ENCODE assay signal across 28 mouse cellular contexts in genomic region chr11:58634878-58635277, GRCm38 (mm10). TPM values are rescaled to one million over a fixed set of nuclear protein-coding genes. Genes with fewer than 3 reads are reported as not detected.
A peak's percentile ranks its signal among the peaks of the same experiment; 100 is the strongest.
DNase-seq lines count a peak whose midpoint lies in the region; ATAC-seq and TF ChIP-seq lines count a peak whose summit lies in the region.
"Had no signal": no experiment of that assay in that cellular context is flagged by ENCODE, and none has a peak within 500 bp of the region (broad histone marks: within the 10 kb centered on the region; RNA-seq: fewer than 3 reads in every experiment).

No protein-coding gene starts in this region.

- no peak overlapping the region for H3K4me2 ChIP-seq in stomach, embryonic 15.5 days
- H3K4me2 ChIP-seq in stomach, postnatal 0 days (replicated peaks; ENCODE audit: low read depth), result no peak overlapping the region
- H3K4me2 ChIP-seq: embryonic facial prominence, embryonic 12.5 days; forebrain, embryonic 13.5 days; forebrain, embryonic 15.5 days had no signal

- peaks cover 71% of the 10 kb centered on the region for H3K4me1 ChIP-seq in megakaryocyte, embryonic 14.5 days
- no peaks in the 10 kb centered on the region for H3K4me1 ChIP-seq in stomach, embryonic 15.5 days
- no peaks in the 10 kb centered on the region for H3K4me1 ChIP-seq in stomach, postnatal 0 days (replicated peaks; ENCODE audit: control insufficient read depth, insufficient read depth)
- H3K4me1 ChIP-seq: embryonic facial prominence, embryonic 10.5 days; embryonic facial prominence, embryonic 12.5 days; forebrain, embryonic 13.5 days; forebrain, embryonic 15.5 days had no signal

- no peak for ATAC-seq in megakaryocyte, adult 5-6 weeks (ENCODE audit: poor library complexity, severe bottlenecking)
- ATAC-seq in stomach, embryonic 15.5 days (ENCODE audit: insufficient read depth, low FRiP score, low read depth), result peak; percentile 68
- peak; percentile 84 for ATAC-seq in stomach, postnatal 0 days (ENCODE audit: low FRiP score, low TSS enrichment)
- ATAC-seq: activated CD4-positive, CD25-positive, alpha-beta regulatory T cell, adult 4 months; CD4-positive, CD25-positive, alpha-beta regulatory T cell, adult 4 months; forebrain, embryonic 13.5 days; forebrain, embryonic 15.5 days; Patski had no signal

- peak; percentile 64 for DNase-seq in stomach, postnatal 0 days (ENCODE audit: low spot score)
- no peak for DNase-seq in urinary bladder, postnatal 36 days (ENCODE audit: low spot score in 2 of 2)
- DNase-seq in liver, result no peak
- DNase-seq: adrenal gland, adult 8-10 months; adrenal gland, postnatal 14 days; adrenal gland, postnatal 36 days; B cell, adult 2 months; cerebellum, adult 11-12 months; cerebellum, adult 2 months; cerebellum, adult 9-10 months; cerebellum, postnatal 10 days; cerebellum, postnatal 25 days had no signal

- H3K36me3 ChIP-seq in megakaryocyte, embryonic 14.5 days (replicated peaks; ENCODE audit: low read length), result no peaks in the 10 kb centered on the region
- no peaks in the 10 kb centered on the region for H3K36me3 ChIP-seq in stomach, embryonic 15.5 days
- no peaks in the 10 kb centered on the region for H3K36me3 ChIP-seq in stomach, postnatal 0 days (ENCODE audit: control insufficient read depth, insufficient read depth, low read length)
- H3K36me3 ChIP-seq: embryonic facial prominence, embryonic 10.5 days; embryonic facial prominence, embryonic 12.5 days; forebrain, embryonic 15.5 days; G1E had no signal

- H3K9me3 ChIP-seq in megakaryocyte, embryonic 14.5 days, result no peaks in the 10 kb centered on the region
- no peaks in the 10 kb centered on the region for H3K9me3 ChIP-seq in stomach, embryonic 15.5 days
- no peaks in the 10 kb centered on the region for H3K9me3 ChIP-seq in stomach, postnatal 0 days (ENCODE audit: control insufficient read depth, low read length)
- H3K9me3 ChIP-seq: embryonic facial prominence, embryonic 10.5 days; embryonic facial prominence, embryonic 12.5 days; forebrain, embryonic 13.5 days; forebrain, embryonic 15.5 days; G1E had no signal

- H3K4me3 ChIP-seq in megakaryocyte, embryonic 14.5 days (replicated peaks), result peak overlapping the region; percentile 83
- no peak overlapping the region for H3K4me3 ChIP-seq in stomach, embryonic 15.5 days (replicated peaks)
- no peak overlapping the region for H3K4me3 ChIP-seq in stomach, postnatal 0 days (ENCODE audit: low read depth, low read length)
- H3K4me3 ChIP-seq: embryonic facial prominence, embryonic 10.5 days; embryonic facial prominence, embryonic 12.5 days; forebrain, embryonic 13.5 days; forebrain, embryonic 15.5 days had no signal

- H3K27ac ChIP-seq in stomach, embryonic 15.5 days, result no peak overlapping the region
- H3K27ac ChIP-seq in stomach, postnatal 0 days (replicated peaks), result peak overlapping the region; percentile 75
- H3K27ac ChIP-seq: embryonic facial prominence, embryonic 10.5 days; embryonic facial prominence, embryonic 12.5 days; forebrain, embryonic 13.5 days; forebrain, embryonic 15.5 days had no signal

- H3K9ac ChIP-seq in stomach, embryonic 15.5 days, result no peak overlapping the region
- no peak overlapping the region for H3K9ac ChIP-seq in stomach, postnatal 0 days (ENCODE audit: low read length)
- H3K9ac ChIP-seq: embryonic facial prominence, embryonic 12.5 days; forebrain, embryonic 13.5 days; forebrain, embryonic 15.5 days had no signal

- 60% methylated on average over 4 of the region's 4 CpGs for WGBS in stomach, embryonic 15.5 days
- 44% methylated on average over 4 of the region's 4 CpGs for WGBS in stomach, postnatal 0 days

- TF ChIP-seq EP300 in stomach, postnatal 0 days (optimal IDR thresholded peaks at IDR 0.05), result no peak

- no peak for TF ChIP-seq CTCF in stomach, postnatal 0 days (IDR thresholded peaks at IDR 0.05; ENCODE audit: low read depth)

- no peaks in the 10 kb centered on the region for H3K27me3 ChIP-seq in megakaryocyte, embryonic 14.5 days (replicated peaks)
- no peaks in the 10 kb centered on the region for H3K27me3 ChIP-seq in stomach, embryonic 15.5 days (replicated peaks)
- no peaks in the 10 kb centered on the region for H3K27me3 ChIP-seq in stomach, postnatal 0 days (ENCODE audit: control insufficient read depth, insufficient read depth, low read length)
- H3K27me3 ChIP-seq: Patski had no signal

RNA-seq across cellular contexts. Expression of gene Olfr323, which starts 4.6 kb away (rescaled TPM):
- polyA plus RNA-seq in megakaryocyte, embryonic 14.5 days (2012; ENCODE audit: insufficient read depth, low replicate concordance), result not detected in 2 replicates
- total RNA-seq in megakaryocyte, adult 5-6 weeks (2015), result not detected in 2 replicates
- total RNA-seq in megakaryocyte, adult 5-6 weeks (2017), result not detected in 2 replicates
- polyA plus RNA-seq in stomach, embryonic 15.5 days (2015; fragmentation: Nextera tagmentation; extraction: Ambion mirVana), result not detected in 2 replicates
- polyA plus RNA-seq in stomach, postnatal 0 days (2015; fragmentation: Nextera tagmentation; extraction: Ambion mirVana), result 0.29 and 0.46 TPM in 2 replicates
- total RNA-seq: adrenal gland, adult 18-20 months; adrenal gland, adult 8-10 months; adrenal gland, postnatal 14 days; adrenal gland, postnatal 36 days; CH12.LX had no signal
- polyA plus RNA-seq: activated CD4-positive, CD25-positive, alpha-beta regulatory T cell, adult 4 months; CD4-positive, CD25-positive, alpha-beta regulatory T cell, adult 4 months; cerebellum, adult 2 months; cortical plate, adult 2 months; embryonic facial prominence, embryonic 10.5 days; embryonic facial prominence, embryonic 12.5 days; embryonic facial prominence, embryonic 14.5 days; forebrain, embryonic 11.5 days; forebrain, embryonic 13.5 days; forebrain, embryonic 15.5 days; G1E; Patski had no signal

RNA-seq across cellular contexts. Expression of gene Trim58, which starts 5.4 kb away (rescaled TPM):
- polyA plus RNA-seq in megakaryocyte, embryonic 14.5 days (2012; ENCODE audit: insufficient read depth, low replicate concordance), result 7.9 and 18.0 TPM in 2 replicates
- 0.11 and 0.27 TPM in 2 replicates for total RNA-seq in megakaryocyte, adult 5-6 weeks (2015)
- total RNA-seq in megakaryocyte, adult 5-6 weeks (2017), result 0.04 TPM in 1 of 2 replicates, not detected in the other
- 0.45 and 1.2 TPM in 2 replicates for polyA plus RNA-seq in stomach, embryonic 15.5 days (2015; fragmentation: Nextera tagmentation; extraction: Ambion mirVana)
- polyA plus RNA-seq in stomach, postnatal 0 days (2015; fragmentation: Nextera tagmentation; extraction: Ambion mirVana), result 1.5 and 1.9 TPM in 2 replicates
- total RNA-seq: adrenal gland, adult 18-20 months; adrenal gland, adult 8-10 months; adrenal gland, postnatal 36 days; CH12.LX had no signal
- polyA plus RNA-seq: activated CD4-positive, CD25-positive, alpha-beta regulatory T cell, adult 4 months; CD4-positive, CD25-positive, alpha-beta regulatory T cell, adult 4 months; forebrain, embryonic 13.5 days; forebrain, embryonic 15.5 days; G1E had no signal

RNA-seq across cellular contexts. Expression of gene 2210407C18Rik, which starts 19.0 kb away (rescaled TPM):
- polyA plus RNA-seq in megakaryocyte, embryonic 14.5 days (2012; ENCODE audit: insufficient read depth, low replicate concordance), result not detected in 2 replicates
- total RNA-seq in megakaryocyte, adult 5-6 weeks (2015), result not detected in 2 replicates
- not detected in 2 replicates for total RNA-seq in megakaryocyte, adult 5-6 weeks (2017)
- polyA plus RNA-seq in stomach, embryonic 15.5 days (2015; fragmentation: Nextera tagmentation; extraction: Ambion mirVana), result 0.84 and 2.3 TPM in 2 replicates
- 1,000 and 1,066 TPM in 2 replicates for polyA plus RNA-seq in stomach, postnatal 0 days (2015; fragmentation: Nextera tagmentation; extraction: Ambion mirVana)
- total RNA-seq: adrenal gland, adult 18-20 months; adrenal gland, adult 8-10 months; adrenal gland, postnatal 14 days; adrenal gland, postnatal 36 days; CH12.LX; G1E had no signal
- polyA plus RNA-seq: activated CD4-positive, CD25-positive, alpha-beta regulatory T cell, adult 4 months; CD4-positive, CD25-positive, alpha-beta regulatory T cell, adult 4 months; cerebellum, adult 2 months; cortical plate, adult 2 months; embryonic facial prominence, embryonic 10.5 days; embryonic facial prominence, embryonic 12.5 days; embryonic facial prominence, embryonic 14.5 days; forebrain, embryonic 11.5 days; forebrain, embryonic 13.5 days; forebrain, embryonic 15.5 days; G1E had no signal

RNA-seq across cellular contexts. Expression of gene Olfr322, which starts 23.7 kb away (rescaled TPM):
- polyA plus RNA-seq in megakaryocyte, embryonic 14.5 days (2012; ENCODE audit: insufficient read depth, low replicate concordance), result not detected in 2 replicates
- total RNA-seq in megakaryocyte, adult 5-6 weeks (2015), result not detected in 2 replicates
- not detected in 2 replicates for total RNA-seq in megakaryocyte, adult 5-6 weeks (2017)
- polyA plus RNA-seq in stomach, embryonic 15.5 days (2015; fragmentation: Nextera tagmentation; extraction: Ambion mirVana), result not detected in 2 replicates
- not detected in 2 replicates for polyA plus RNA-seq in stomach, postnatal 0 days (2015; fragmentation: Nextera tagmentation; extraction: Ambion mirVana)
- total RNA-seq: adrenal gland, adult 18-20 months; adrenal gland, adult 8-10 months; adrenal gland, postnatal 14 days; adrenal gland, postnatal 36 days; CH12.LX had no signal
- polyA plus RNA-seq: activated CD4-positive, CD25-positive, alpha-beta regulatory T cell, adult 4 months; CD4-positive, CD25-positive, alpha-beta regulatory T cell, adult 4 months; cerebellum, adult 2 months; cortical plate, adult 2 months; embryonic facial prominence, embryonic 12.5 days; embryonic facial prominence, embryonic 14.5 days; forebrain, embryonic 11.5 days; forebrain, embryonic 13.5 days; forebrain, embryonic 15.5 days; G1E; Patski had no signal

RNA-seq across cellular contexts. Expression of gene Olfr324, which starts 40.0 kb away (rescaled TPM):
- not detected in 2 replicates for polyA plus RNA-seq in megakaryocyte, embryonic 14.5 days (2012; ENCODE audit: insufficient read depth, low replicate concordance)
- total RNA-seq in megakaryocyte, adult 5-6 weeks (2015), result not detected in 2 replicates
- not detected in 2 replicates for total RNA-seq in megakaryocyte, adult 5-6 weeks (2017)
- not detected in 2 replicates for polyA plus RNA-seq in stomach, embryonic 15.5 days (2015; fragmentation: Nextera tagmentation; extraction: Ambion mirVana)
- not detected in 2 replicates for polyA plus RNA-seq in stomach, postnatal 0 days (2015; fragmentation: Nextera tagmentation; extraction: Ambion mirVana)
- total RNA-seq: adrenal gland, adult 18-20 months; adrenal gland, adult 8-10 months; adrenal gland, postnatal 14 days; adrenal gland, postnatal 36 days; CH12.LX had no signal
- polyA plus RNA-seq: activated CD4-positive, CD25-positive, alpha-beta regulatory T cell, adult 4 months; CD4-positive, CD25-positive, alpha-beta regulatory T cell, adult 4 months; cerebellum, adult 2 months; cortical plate, adult 2 months; embryonic facial prominence, embryonic 10.5 days; embryonic facial prominence, embryonic 12.5 days; embryonic facial prominence, embryonic 14.5 days; forebrain, embryonic 11.5 days; forebrain, embryonic 13.5 days; forebrain, embryonic 15.5 days; G1E had no signal

Comparison
In these comparisons a context has a peak if more than half of its experiments do, and no peak if none do; other contexts are left out.
1. RNA of gene 2210407C18Rik, which starts 19.0 kb away (polyA plus RNA-seq): 1,000 to 1,066 TPM in stomach, postnatal 0 days; 0.84 to 2.3 TPM in stomach, embryonic 15.5 days and not detected in megakaryocyte, embryonic 14.5 days; every median in the first group is over 100 times any median in the second.